Mouse (Mus musculus) limb, embryonic 12.5 days (tissue): ENCODE data around the gene Hspg2. TPM values are rescaled to one million over a fixed set of nuclear protein-coding genes. Genes with fewer than 3 reads are reported as not detected.
A peak's percentile ranks its signal among the peaks of the same experiment; 100 is the strongest.

Source experiments
- ATAC-seq: fragments of 200-750 bp; cut with Nextera tagmentation; 2 replicates; pipeline ENCODE4 v1.8.0; 2017; ENCODE audit warnings: low read depth, moderate TSS enrichment; ENCODE audit not compliant: insufficient number of reproducible peaks, insufficient read depth, low FRiP score, low TSS enrichment
- H3K27ac ChIP-seq: fragments of 300-500 bp; sonication (generic); 2 replicates; pipeline ENCODE4 v1.5.1; 2016; ENCODE audit warnings: mild to moderate bottlenecking, moderate library complexity
- H3K27me3 ChIP-seq: fragments of 300-500 bp; sonication (generic); 2 replicates; pipeline ENCODE4 v1.6.1; 2016; ENCODE audit warnings: mild to moderate bottlenecking, moderate library complexity
- H3K36me3 ChIP-seq: fragments of 300-500 bp; sonication (generic); 2 replicates; pipeline ENCODE4 v1.6.1; 2016; ENCODE audit warnings: mild to moderate bottlenecking, moderate library complexity
- H3K4me1 ChIP-seq: fragments of 300-500 bp; sonication (generic); replicated peaks from 2 replicates; pipeline ENCODE4 v1.6.1; 2016
- H3K4me2 ChIP-seq: fragments of 300-500 bp; sonication (generic); 2 replicates; pipeline ENCODE4 v1.6.1; 2016; ENCODE audit warnings: mild to moderate bottlenecking, moderate library complexity
- H3K4me3 ChIP-seq: fragments of 300-500 bp; sonication (generic); replicated peaks from 2 replicates; pipeline ENCODE4 v1.5.1; 2016; ENCODE audit warnings: mild to moderate bottlenecking
- H3K9ac ChIP-seq: fragments of 300-500 bp; sonication (generic); replicated peaks from 2 replicates; pipeline ENCODE4 v1.6.1; 2016; ENCODE audit warnings: mild to moderate bottlenecking, moderate library complexity
- H3K9me3 ChIP-seq: fragments of 300-500 bp; sonication (generic); 2 replicates; pipeline ENCODE4 v1.6.1; 2016; ENCODE audit warnings: mild to moderate bottlenecking, moderate library complexity
- WGBS: fragments of 180-500 bp; shearing (Covaris S2); methylation state at CpG from one replicate; pipeline ENCODE4 v1.1.7; 2016; 5-methylcytosine and 5-hydroxymethylcytosine counted together
- polyA plus RNA-seq: library from polyadenylated mRNA; unstranded; fragments of >200 nt; fragmentation: Nextera tagmentation; extraction: Ambion mirVana; gene quantifications from 2 replicates; pipeline ENCODE4 v1.2.1, GENCODE M21; 2016

Hspg2 gene
- polyA plus RNA-seq, 1 experiment from 2014 or later: 14.3 TPM

- Histone ChIP-seq H3K27me3 (no peaks in the 10 kb centered on the region), H3K4me3 (no peak overlapping the region), H3K9ac (no peak overlapping the region), H3K36me3 (no peaks in the 10 kb centered on the region), H3K4me1 (peaks cover 7% of the 10 kb centered on the region; the same call in 1 of the 2 replicates), H3K27ac (no peak overlapping the region; the same call in 1 of the 2 replicates), H3K9me3 (peaks cover 3% of the 10 kb centered on the region; the same call in 1 of the 2 replicates), H3K4me2 (no peak overlapping the region)
- no peak for ATAC-seq
- 63% methylated on average over 16 of the region's 16 CpGs for WGBS
These were observed 6.4 kb upstream of the Hspg2 start for GRCm38 (mm10) chr4:137461981-137462690.

DNA sequence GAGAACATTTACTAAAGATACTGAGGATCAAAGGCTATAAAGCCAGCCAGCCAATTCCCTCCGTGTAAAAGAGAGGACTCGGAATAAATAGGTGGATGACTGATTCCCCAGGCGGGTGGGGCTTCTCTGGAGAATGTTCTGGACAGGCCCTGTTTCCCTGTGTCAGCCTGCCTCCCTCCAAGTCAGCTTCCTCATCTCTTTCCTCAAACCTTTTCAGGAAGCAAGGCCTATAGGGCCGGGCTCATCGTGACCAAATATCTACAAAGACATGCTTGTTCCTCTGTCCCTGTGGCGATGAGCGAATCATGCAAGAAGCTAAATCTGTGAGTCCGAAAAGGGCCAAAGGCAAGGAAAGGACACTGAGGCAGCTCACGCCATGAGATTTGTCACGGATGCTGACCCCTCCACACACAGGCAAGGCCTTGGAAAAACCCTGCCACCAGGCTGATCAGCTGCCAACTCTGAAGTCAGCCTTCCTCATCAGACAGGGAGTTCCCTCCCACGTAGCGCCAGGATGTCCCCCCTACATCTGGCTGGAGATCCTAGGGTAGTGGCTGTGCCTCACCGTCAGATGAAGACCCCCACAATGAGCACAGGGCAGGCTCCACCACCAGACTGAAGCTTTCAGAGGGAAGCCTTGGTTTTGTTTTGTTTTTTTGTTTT lies 3.3 kb upstream of the Hspg2 start:
- H3K4me2 ChIP-seq: no peak overlapping the region
- peaks cover 30% of the 10 kb centered on the region for H3K4me1 ChIP-seq
- H3K36me3 ChIP-seq: no peaks in the 10 kb centered on the region
- ATAC-seq: no peak
- WGBS: 72% methylated on average over 13 of the region's 13 CpGs
- H3K9ac ChIP-seq: no peak overlapping the region
- H3K4me3 ChIP-seq: no peak overlapping the region
- no peaks in the 10 kb centered on the region for H3K27me3 ChIP-seq
- H3K27ac ChIP-seq: no peak overlapping the region
- H3K9me3 ChIP-seq: peaks cover 3% of the 10 kb centered on the region; the same call in 1 of the 2 replicates

GRCm38 (mm10) chr4:137466991-137467390 lies 1.6 kb upstream of the Hspg2 start:
- H3K4me1 ChIP-seq: peaks cover 43% of the 10 kb centered on the region
- no peak overlapping the region for H3K27ac ChIP-seq
- WGBS: 87% methylated on average over 4 of the region's 4 CpGs

DNA sequence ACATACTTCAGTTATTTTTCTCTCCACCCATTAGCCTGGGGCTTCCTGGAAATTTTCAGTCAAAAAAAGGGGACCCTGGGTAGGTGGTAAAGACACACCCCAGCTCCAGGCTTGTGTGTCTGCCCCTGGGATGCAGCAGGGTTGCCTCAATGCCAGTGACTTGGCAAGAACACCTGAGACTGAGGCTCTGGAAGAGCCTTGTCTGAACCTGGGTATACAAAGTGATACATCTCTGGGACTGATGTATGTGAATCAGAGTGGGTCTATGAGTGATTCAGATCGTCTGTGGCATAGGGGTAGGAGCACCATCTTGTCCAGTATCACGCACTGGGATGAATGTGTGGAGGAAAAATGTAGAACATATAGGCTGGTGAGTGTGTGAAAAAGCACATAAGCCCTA lies 1.0 kb upstream of the Hspg2 start:
- no peak overlapping the region for H3K4me3 ChIP-seq
- H3K4me1 ChIP-seq: peaks cover 43% of the 10 kb centered on the region
- 91% methylated on average over 2 of the region's 2 CpGs for WGBS
- ATAC-seq: no peak
- no peaks in the 10 kb centered on the region for H3K9me3 ChIP-seq
- peak overlapping the region; percentile 82; the same call in 1 of the 2 replicates for H3K27ac ChIP-seq
- H3K4me2 ChIP-seq: no peak overlapping the region
- no peaks in the 10 kb centered on the region for H3K27me3 ChIP-seq
- H3K9ac ChIP-seq: no peak overlapping the region
- no peaks in the 10 kb centered on the region for H3K36me3 ChIP-seq

More at GRCm38 (mm10) chr4:137466991-137467390, 1.6 kb upstream of the Hspg2 start:
- no peak for ATAC-seq
- H3K4me3 ChIP-seq: no peak overlapping the region
- no peaks in the 10 kb centered on the region for H3K27me3 ChIP-seq
- no peak overlapping the region for H3K9ac ChIP-seq
- no peak overlapping the region for H3K4me2 ChIP-seq
- no peaks in the 10 kb centered on the region for H3K36me3 ChIP-seq
- H3K9me3 ChIP-seq: no peaks in the 10 kb centered on the region

DNA sequence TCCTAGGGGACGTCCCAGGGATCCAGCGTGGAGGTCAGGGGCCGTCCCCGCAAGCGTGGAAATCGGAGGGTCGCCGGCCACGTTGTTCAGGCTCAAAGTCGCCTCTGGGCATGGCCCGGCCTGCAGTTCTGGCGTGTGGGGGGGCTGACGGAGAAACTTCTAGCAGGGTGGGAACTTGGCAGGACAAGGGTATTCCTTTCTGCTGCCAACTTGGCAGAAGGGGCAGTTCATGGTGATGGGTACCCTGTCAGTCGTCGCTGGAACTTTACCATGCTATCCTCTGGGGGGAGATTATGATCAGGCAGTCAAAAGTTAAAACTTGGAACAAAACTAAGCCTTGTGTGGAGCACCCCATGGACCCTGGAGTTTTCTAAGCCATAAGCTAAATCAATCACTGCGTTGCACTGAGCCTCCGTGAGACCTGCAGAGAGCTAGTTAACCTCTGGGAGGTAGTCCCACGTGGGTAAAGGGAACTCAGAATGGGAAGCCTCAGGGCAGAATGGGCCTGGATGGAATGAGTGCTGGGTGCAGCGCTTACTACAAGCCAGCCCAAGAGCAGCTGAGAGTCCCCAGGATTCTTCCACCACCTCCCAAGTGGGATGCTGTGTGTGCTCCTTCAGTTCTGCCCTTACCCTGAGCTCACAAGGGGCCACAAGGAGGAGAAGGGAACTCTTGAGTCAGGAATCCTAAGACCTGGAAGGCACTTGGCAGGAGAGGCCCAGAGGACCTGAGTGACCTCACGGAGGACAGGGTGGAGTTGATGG lies 694 bp downstream of the Hspg2 start:
- ATAC-seq: no peak
- Histone ChIP-seq H3K9ac (peak overlapping the region; percentile 88), H3K27me3 (no peaks in the 10 kb centered on the region), H3K36me3 (no peaks in the 10 kb centered on the region), H3K4me2 (peak overlapping the region; percentile 86), H3K9me3 (no peaks in the 10 kb centered on the region), H3K4me1 (peaks cover 60% of the 10 kb centered on the region), H3K4me3 (peak overlapping the region; percentile 78), H3K27ac (peak overlapping the region; percentile 77)
- 3% methylated on average over 20 of the region's 20 CpGs for WGBS

DNA sequence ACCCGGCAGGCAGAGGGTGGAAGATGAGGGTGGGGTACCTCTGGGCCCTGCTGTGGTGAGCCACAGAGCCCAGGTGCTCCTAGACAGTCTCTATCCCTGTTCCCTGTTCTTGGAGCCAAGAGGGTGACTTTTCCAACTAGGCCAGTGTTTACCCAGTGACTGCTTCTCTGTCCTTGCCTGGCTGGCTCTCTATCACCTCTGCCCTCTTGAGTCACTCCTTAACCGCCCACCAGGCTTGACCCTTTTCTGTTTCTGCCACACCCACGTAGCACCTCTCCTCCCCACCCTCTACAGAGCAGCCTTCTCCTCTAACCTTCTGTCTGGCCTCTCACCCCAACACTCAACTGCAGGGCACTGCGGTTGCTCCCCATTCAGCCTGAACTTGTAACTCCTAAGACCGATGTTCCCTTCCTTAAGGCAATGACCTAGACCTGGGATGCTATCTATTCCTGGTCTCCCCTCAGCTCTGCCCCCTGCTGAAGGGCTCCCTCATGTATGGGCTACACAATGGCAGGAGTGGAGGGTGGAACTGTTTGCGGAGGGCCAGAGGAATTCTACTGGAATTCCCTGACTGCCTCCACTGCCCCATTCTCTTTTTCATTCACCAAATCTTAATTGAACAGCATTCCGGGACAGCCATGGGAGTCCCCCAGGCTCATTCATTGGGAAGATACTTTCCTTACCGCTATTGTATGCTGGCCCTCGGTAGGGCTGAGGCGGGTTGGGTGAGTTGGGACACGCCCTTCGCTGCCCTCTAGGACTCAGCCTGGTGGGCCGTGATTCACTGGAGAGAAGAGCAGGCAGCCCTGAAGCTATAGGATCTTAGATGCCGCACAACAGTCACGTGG lies 1.5 kb downstream of the Hspg2 start:
- Histone ChIP-seq H3K9ac (peak overlapping the region; percentile 88), H3K9me3 (no peaks in the 10 kb centered on the region), H3K27me3 (no peaks in the 10 kb centered on the region), H3K4me1 (peaks cover 55% of the 10 kb centered on the region), H3K4me2 (peak overlapping the region; percentile 86), H3K27ac (peak overlapping the region; percentile 77), H3K4me3 (peak overlapping the region; percentile 78), H3K36me3 (no peaks in the 10 kb centered on the region)
- 48% methylated on average over 15 of the region's 15 CpGs for WGBS
- no peak for ATAC-seq

- Histone ChIP-seq H3K27me3 (no peaks in the 10 kb centered on the region), H3K4me1 (peaks cover 59% of the 10 kb centered on the region), H3K4me2 (peak overlapping the region; percentile 86), H3K9ac (peak overlapping the region; percentile 88; the same call in 1 of the 2 replicates), H3K27ac (peak overlapping the region; percentile 77), H3K9me3 (no peaks in the 10 kb centered on the region), H3K4me3 (peak overlapping the region; percentile 78), H3K36me3 (no peaks in the 10 kb centered on the region)
- 65% methylated on average over 9 of the region's 9 CpGs for WGBS
- no peak for ATAC-seq
These were observed 2.2 kb downstream of the Hspg2 start for GRCm38 (mm10) chr4:137470701-137471317.

DNA sequence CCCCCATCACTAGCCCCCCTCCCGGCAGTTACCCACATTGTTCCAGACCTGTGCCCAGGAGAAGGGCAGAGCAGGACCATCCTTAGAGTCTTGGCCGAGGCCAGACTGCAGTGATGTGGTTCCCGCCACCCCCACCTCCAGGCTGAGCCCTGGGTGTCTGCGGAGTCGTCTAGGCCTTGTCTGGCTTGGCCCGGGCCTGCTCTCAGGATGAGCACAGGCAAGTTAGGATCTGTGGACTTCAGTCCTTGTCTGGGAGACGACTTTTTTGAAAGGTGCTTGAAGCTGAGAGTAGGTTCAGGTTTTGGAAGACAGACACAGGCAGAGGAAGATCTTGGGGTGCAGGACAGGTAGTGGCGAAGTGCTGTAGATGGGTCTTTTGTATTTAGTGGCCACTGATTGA lies 2.8 kb downstream of the Hspg2 start:
- H3K4me1 ChIP-seq: peaks cover 65% of the 10 kb centered on the region
- WGBS: 55% methylated on average over 8 of the region's 8 CpGs
- peak overlapping the region; percentile 40; the same call in 1 of the 2 replicates for H3K9ac ChIP-seq
- peak overlapping the region; percentile 78; the same call in 1 of the 2 replicates for H3K4me3 ChIP-seq
- no peaks in the 10 kb centered on the region for H3K9me3 ChIP-seq
- peak overlapping the region; percentile 86 for H3K4me2 ChIP-seq
- no peaks in the 10 kb centered on the region for H3K27me3 ChIP-seq
- ATAC-seq: no peak
- H3K36me3 ChIP-seq: no peaks in the 10 kb centered on the region
- H3K27ac ChIP-seq: peak overlapping the region; percentile 77; the same call in 1 of the 2 replicates

DNA sequence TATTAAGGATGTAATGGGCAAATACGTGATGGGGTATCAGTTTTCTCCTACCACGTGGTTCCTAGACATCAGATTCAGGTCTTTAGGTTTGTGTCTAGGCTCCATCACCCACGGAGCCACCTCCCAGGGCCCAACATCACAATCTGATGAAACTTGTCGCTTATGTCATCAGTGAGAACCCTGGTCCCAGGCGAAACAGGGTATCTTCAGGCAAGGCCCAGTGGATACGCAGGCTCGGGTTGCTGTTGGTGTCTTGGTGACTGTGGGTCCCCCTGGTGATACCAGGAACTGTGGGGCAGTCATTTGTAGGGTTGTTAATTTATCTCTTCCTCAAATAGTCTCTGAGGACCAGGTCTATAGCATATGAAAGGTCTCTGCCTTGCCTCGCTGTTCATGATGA lies 4.7 kb downstream of the Hspg2 start:
- Histone ChIP-seq H3K9me3 (no peaks in the 10 kb centered on the region), H3K4me2 (peak overlapping the region; percentile 10; the same call in 1 of the 2 replicates), H3K4me1 (peaks cover 75% of the 10 kb centered on the region), H3K27me3 (no peaks in the 10 kb centered on the region), H3K4me3 (no peak overlapping the region), H3K27ac (peak overlapping the region; percentile 68; the same call in 1 of the 2 replicates), H3K36me3 (no peaks in the 10 kb centered on the region), H3K9ac (no peak overlapping the region)
- no peak for ATAC-seq
- 87% methylated on average over 8 of the region's 8 CpGs for WGBS

GRCm38 (mm10) chr4:137473701-137474388 lies 5.3 kb downstream of the Hspg2 start:
- H3K9ac ChIP-seq: no peak overlapping the region; the same call in 1 of the 2 replicates
- 58% methylated on average over 18 of the region's 18 CpGs for WGBS
- H3K4me1 ChIP-seq: peaks cover 80% of the 10 kb centered on the region
- peak overlapping the region; percentile 68 for H3K27ac ChIP-seq
- no peaks in the 10 kb centered on the region for H3K27me3 ChIP-seq
- H3K4me2 ChIP-seq: peak overlapping the region; percentile 10
- no peak overlapping the region for H3K4me3 ChIP-seq
- H3K9me3 ChIP-seq: no peaks in the 10 kb centered on the region
- ATAC-seq: no peak
- H3K36me3 ChIP-seq: no peaks in the 10 kb centered on the region
